Mouse (Mus musculus) kidney, postnatal 0 days (tissue): ENCODE measurements at regions not wholly inside any gene's neighbourhood (a gene's known extent, or its start where the extent isn't known, plus 50 kb on each side); places are given as distances from the start of the nearest gene placed in this dataset.

Experiments used
- ATAC-seq: fragments of 200-750 bp; cut with Nextera tagmentation; replicated peaks from 2 replicates; pipeline ENCODE4 v1.8.0; 2017; ENCODE audit warnings: low read depth, moderate number of reproducible peaks, moderate TSS enrichment, moderate library complexity; ENCODE audit not compliant: low FRiP score
- DNase-seq: peaks from one replicate; pipeline ENCODE4 v3.0.0-alpha.2; 2016; ENCODE audit warnings: low spot score
- H3K27ac ChIP-seq: fragments of 300-500 bp; sonication (generic); 2 replicates; pipeline ENCODE4 v1.5.1; 2014; ENCODE audit warnings: mild to moderate bottlenecking
- H3K27me3 ChIP-seq: fragments of 300-500 bp; sonication (generic); 2 replicates; pipeline ENCODE4 v1.6.1; 2014; ENCODE audit warnings: low read length, mixed read lengths; ENCODE audit not compliant: insufficient read depth
- H3K36me3 ChIP-seq: fragments of 300-500 bp; sonication (generic); 2 replicates; pipeline ENCODE4 v1.6.1; 2014; ENCODE audit warnings: low read length, mixed read lengths; ENCODE audit not compliant: insufficient read depth
- H3K4me1 ChIP-seq: fragments of 300-500 bp; sonication (generic); replicated peaks from 2 replicates; pipeline ENCODE4 v1.6.1; 2014; ENCODE audit warnings: antibody characterized with exemption, low read length, mixed read lengths; ENCODE audit not compliant: insufficient read depth
- H3K4me2 ChIP-seq: fragments of 300-500 bp; sonication (generic); 2 replicates; pipeline ENCODE4 v1.6.1; 2014; ENCODE audit warnings: mild to moderate bottlenecking, low read length, moderate library complexity, mixed read lengths
- H3K4me3 ChIP-seq: fragments of 300-500 bp; sonication (generic); replicated peaks from 2 replicates; pipeline ENCODE4 v1.5.1; 2014; ENCODE audit warnings: low read depth, low read length
- H3K9ac ChIP-seq: fragments of 300-500 bp; sonication (generic); 2 replicates; pipeline ENCODE4 v1.6.1; 2014; ENCODE audit warnings: low read depth, low read length
- H3K9me3 ChIP-seq: fragments of 300-500 bp; sonication (generic); replicated peaks from 2 replicates; pipeline ENCODE4 v1.6.1; 2016; ENCODE audit warnings: low read length, inconsistent platforms, mixed read lengths
- CTCF ChIP-seq: IDR thresholded peaks from 2 replicates; pipeline ENCODE4 v1.5.1; 2016; ENCODE audit warnings: antibody characterized with exemption, low read depth, mild to moderate bottlenecking, moderate library complexity
- WGBS: fragments of 180-500 bp; shearing (Covaris S2); extraction: QIAGEN DNeasy Blood & Tissue Kit; methylation state at CpG from one replicate; pipeline ENCODE4 v1.1.7; 2014; 5-methylcytosine and 5-hydroxymethylcytosine counted together

DNA sequence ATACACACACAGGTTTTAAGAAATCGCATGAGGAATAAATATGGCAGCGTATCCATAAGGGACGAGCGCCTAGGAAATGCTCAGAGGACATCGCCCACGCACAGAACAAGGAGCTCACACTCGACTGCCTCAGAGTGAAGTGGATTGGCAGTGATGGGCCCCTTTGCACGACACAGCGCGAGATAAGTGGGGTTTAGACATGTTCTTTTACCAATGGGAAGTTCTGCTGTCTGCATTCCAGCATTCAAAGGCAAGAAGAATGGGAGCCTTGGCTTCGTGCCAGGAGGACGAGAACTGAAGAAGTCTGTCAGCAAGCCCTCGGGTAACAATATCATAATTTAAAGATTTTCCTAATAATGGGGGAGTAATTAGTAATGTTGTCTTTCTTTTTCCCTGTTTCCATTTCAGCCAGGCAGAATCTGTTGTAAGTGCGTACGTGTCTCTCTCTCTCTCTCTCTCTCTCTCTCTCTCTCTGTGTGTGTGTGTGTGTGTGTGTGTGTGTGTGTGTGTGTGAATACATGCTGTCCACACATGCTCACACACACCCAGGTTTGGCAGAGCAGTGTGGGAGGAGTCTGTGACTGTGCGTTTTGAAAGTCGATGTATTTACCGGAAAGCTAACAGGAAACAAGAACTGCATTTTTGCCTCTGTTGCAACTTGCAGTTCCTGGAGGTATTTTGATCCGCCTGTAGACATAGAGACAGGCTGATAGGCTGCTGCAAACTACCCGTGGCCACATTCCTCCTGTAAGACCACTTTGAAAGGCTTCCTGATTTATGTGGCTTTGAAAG, 477.2 kb upstream of the 3110018I06Rik start:
- WGBS, result 49% methylated on average over 20 of the region's 20 CpGs
- DNase-seq (peak; percentile 42), ATAC-seq (no peak)

DNA sequence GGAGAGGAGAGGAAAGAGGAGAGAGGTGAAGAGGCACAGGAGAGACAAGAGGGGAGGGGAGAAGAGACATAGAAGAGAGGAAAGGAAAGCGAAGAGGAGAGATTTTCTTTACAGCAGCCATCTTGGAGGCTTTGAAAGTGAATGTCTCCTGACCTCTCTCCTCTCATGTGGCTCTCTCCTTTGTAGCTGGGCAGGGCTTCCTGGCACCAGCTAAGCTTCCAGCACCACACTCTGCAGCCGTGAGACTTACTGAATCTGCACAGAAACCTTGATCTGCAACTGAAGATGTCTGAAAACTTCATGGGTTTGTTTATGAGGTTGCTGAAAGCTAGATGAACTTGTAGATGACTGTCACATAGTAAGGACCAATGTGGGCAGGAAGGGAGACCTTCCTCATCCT, 471.6 kb upstream of the 3110018I06Rik start:
- H3K4me1 ChIP-seq, result no peaks in the 10 kb centered on the region
- H3K36me3 ChIP-seq, result no peaks in the 10 kb centered on the region
- no peaks in the 10 kb centered on the region for H3K9me3 ChIP-seq
- no peak overlapping the region for H3K4me2 ChIP-seq
- H3K27me3 ChIP-seq, result no peaks in the 10 kb centered on the region
- DNase-seq, result no peak
- WGBS, result 74% methylated on average over 2 of the region's 2 CpGs
- no peak overlapping the region for H3K27ac ChIP-seq
- H3K9ac ChIP-seq, result no peak overlapping the region
- no peak overlapping the region for H3K4me3 ChIP-seq
- no peak for ATAC-seq
- no peak for TF ChIP-seq CTCF

More for the DNA sequence above, 477.2 kb upstream of the 3110018I06Rik start:
- H3K9me3 ChIP-seq, result no peaks in the 10 kb centered on the region
- no peak overlapping the region for H3K4me3 ChIP-seq
- no peaks in the 10 kb centered on the region for H3K27me3 ChIP-seq
- no peak overlapping the region for H3K27ac ChIP-seq
- H3K9ac ChIP-seq, result no peak overlapping the region
- 0 out of 2 replicates have a peak overlapping the region, but pooled peaks have one; percentile 4 for H3K4me2 ChIP-seq
- no peaks in the 10 kb centered on the region for H3K36me3 ChIP-seq
- no peak for TF ChIP-seq CTCF
- no peaks in the 10 kb centered on the region for H3K4me1 ChIP-seq

DNA sequence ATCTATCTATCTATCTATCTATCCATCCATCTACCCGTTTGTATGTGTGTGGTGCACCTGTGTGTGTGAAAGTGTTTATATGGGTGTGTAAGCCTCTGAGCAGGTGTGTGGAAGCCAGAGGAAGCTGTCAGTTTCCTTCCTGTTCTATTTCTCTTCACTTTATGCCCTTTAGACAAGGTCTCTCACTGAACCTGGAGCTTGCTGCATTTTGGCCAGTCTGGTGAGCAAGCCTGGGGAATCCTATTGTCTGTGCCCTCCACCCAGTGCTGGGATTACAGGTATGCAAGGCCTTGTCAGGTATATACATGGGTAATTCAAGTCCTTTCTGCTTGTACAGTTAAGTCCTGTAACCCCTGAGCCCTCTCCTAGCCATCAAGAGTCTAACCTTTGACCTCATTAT, 466.6 kb upstream of the 3110018I06Rik start:
- Histone ChIP-seq H3K4me1 (no peaks in the 10 kb centered on the region), H3K4me2 (no peak overlapping the region), H3K36me3 (no peaks in the 10 kb centered on the region), H3K4me3 (no peak overlapping the region), H3K27ac (no peak overlapping the region), H3K27me3 (no peaks in the 10 kb centered on the region), H3K9me3 (no peaks in the 10 kb centered on the region), H3K9ac (no peak overlapping the region)
- DNase-seq (no peak), ATAC-seq (no peak)
- TF ChIP-seq CTCF, result no peak
- 79% methylated on average over 1 of the region's 1 CpGs for WGBS

DNA sequence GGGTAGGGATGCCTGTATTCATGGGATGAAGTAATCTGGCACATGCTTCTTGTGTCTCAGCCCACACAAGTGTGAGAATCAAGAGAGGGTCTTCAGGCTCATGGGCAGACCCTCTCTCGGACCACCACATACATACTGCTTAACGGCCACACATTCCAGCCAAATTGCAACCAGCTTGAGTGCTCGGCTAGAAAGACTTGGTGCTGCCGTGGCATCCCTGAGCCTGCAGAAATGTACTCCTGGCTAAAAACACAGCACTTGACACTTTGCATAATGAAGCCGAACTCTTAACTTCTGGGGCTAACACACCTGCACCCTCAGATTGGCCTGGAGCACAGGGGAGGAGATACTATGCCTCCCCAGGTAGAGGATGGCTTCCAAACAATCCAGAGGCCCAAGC, 461.6 kb upstream of the 3110018I06Rik start:
- Histone ChIP-seq H3K4me3 (no peak overlapping the region), H3K4me1 (no peaks in the 10 kb centered on the region), H3K4me2 (no peak overlapping the region), H3K9ac (no peak overlapping the region), H3K36me3 (no peaks in the 10 kb centered on the region), H3K27me3 (no peaks in the 10 kb centered on the region), H3K27ac (no peak overlapping the region), H3K9me3 (no peaks in the 10 kb centered on the region)
- TF ChIP-seq CTCF, result no peak
- 77% methylated on average over 5 of the region's 5 CpGs for WGBS
- no peak for DNase-seq
- no peak for ATAC-seq

DNA sequence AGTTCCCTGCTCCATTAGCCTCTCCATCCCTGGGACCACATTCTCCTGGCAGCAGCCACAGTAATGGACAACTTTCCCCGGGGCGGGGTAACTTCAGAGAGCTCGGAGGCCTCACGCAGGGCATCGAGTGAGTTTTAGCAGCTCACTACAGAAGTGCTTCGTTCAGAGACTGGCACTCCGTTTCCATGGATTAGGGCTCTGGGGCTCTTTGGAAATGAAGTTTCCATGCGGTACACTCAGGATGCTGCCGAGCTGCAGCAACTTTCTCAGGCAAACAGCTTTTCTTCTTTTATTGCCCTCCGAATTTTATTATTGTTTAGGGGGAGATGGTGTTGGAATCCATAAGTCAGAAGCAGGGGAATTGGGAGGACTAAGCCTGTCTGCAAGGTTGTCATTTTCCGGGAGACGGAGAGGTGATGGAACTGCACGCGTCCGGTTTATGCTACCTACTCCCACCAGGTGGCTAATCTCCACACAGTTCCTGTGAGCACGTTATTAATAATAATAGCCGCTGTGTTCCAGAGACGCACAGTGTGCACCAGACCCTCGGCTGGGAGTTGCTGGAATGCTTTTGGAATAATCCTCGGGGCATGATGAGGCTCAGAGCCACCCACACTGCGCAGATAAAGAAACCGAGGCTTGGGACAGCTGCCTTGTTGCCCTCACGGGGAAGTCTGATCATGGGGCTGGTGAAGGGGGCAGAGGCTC, 460.4 kb upstream of the 3110018I06Rik start:
- H3K9me3 ChIP-seq, result no peaks in the 10 kb centered on the region
- DNase-seq, result no peak

DNA sequence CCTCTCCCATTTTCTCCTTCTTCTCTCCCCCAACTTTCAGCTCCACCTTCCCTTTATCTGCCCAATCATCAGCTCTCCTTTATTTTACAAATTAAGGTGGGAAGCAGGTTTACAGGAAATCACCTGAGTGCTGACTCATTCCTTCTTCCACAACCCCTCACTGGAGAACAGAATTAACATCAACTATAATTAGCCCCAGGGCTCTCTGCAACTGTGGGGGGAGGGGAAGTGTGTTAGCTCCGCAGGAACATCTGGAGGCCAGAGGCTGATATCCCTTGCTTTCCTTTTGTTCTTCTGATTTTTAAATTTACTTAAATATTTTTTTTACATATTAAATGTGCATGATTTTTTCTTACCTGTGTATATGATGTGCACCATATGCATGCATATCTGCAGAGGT, 459.4 kb upstream of the 3110018I06Rik start:
- DNase-seq, result no peak
- no peaks in the 10 kb centered on the region for H3K4me1 ChIP-seq
- TF ChIP-seq CTCF, result no peak
- no peak overlapping the region for H3K27ac ChIP-seq
- no peak overlapping the region for H3K4me2 ChIP-seq
- ATAC-seq, result no peak
- H3K9me3 ChIP-seq, result no peaks in the 10 kb centered on the region
- H3K4me3 ChIP-seq, result no peak overlapping the region
- H3K27me3 ChIP-seq, result no peaks in the 10 kb centered on the region
- no peak overlapping the region for H3K9ac ChIP-seq
- WGBS, result 50% methylated on average over 1 of the region's 1 CpGs
- H3K36me3 ChIP-seq, result no peaks in the 10 kb centered on the region

More for the DNA sequence above, 460.4 kb upstream of the 3110018I06Rik start:
- no peak overlapping the region for H3K4me2 ChIP-seq
- H3K9ac ChIP-seq, result no peak overlapping the region
- H3K36me3 ChIP-seq, result no peaks in the 10 kb centered on the region
- no peaks in the 10 kb centered on the region for H3K4me1 ChIP-seq
- TF ChIP-seq CTCF, result 0 out of 2 replicates have a peak, but pooled peaks have one; percentile 14
- H3K4me3 ChIP-seq, result no peak overlapping the region
- no peaks in the 10 kb centered on the region for H3K27me3 ChIP-seq
- H3K27ac ChIP-seq, result no peak overlapping the region
- 35% methylated on average over 23 of the region's 23 CpGs for WGBS
- ATAC-seq, result no peak
